Mouse (Mus musculus): ENCODE data around the gene Abca15. TPM values are rescaled to one million over a fixed set of nuclear protein-coding genes. Genes with fewer than 3 reads are reported as not detected.
"Not testable (repeated sequence)": the region's sequence is repeated elsewhere in the genome, so short reads cannot be mapped to it uniquely, and the experiment has no call there.

Gene Abca15
- polyA plus RNA-seq (2012; rRNA removed), result not detected in 2 replicates

- no peak within 1 kb of the TSS for H3K4me3 ChIP-seq (ENCODE audit: control insufficient read depth, insufficient read depth, low read length)
- no peaks in the 10 kb centered on the region for H3K36me3 ChIP-seq (ENCODE audit: control insufficient read depth, insufficient read depth, low read length)
- DNase-seq, result no peak
- no peaks in the 10 kb centered on the region for H3K27me3 ChIP-seq (ENCODE audit: control insufficient read depth, insufficient read depth, low read length)
- H3K4me1 ChIP-seq (replicated peaks; ENCODE audit: control insufficient read depth, insufficient read depth, low read length), result no peaks in the 10 kb centered on the region
- H3K27ac ChIP-seq (ENCODE audit: control insufficient read depth, insufficient read depth, low read length), result no peak within 1 kb of the TSS
- TF ChIP-seq POLR2A (IDR thresholded peaks at IDR 0.05; ENCODE audit: control insufficient read depth, extremely low read depth, insufficient read depth, low read length, poor library complexity), result no peak
- TF ChIP-seq CTCF (IDR thresholded peaks at IDR 0.05; ENCODE audit: borderline replicate concordance, control insufficient read depth, extremely low read depth, insufficient read depth, low read length, poor library complexity), result no peak
- WGBS, result 88% methylated on average over 22 of the region's 22 CpGs
Observed at GRCm38 (mm10) chr7:120328087-120328793, at the start of gene Abca15. Abca15 (plus strand) TSS chr7:120328670.

GRCm38 (mm10) chr7:120285286-120285685 lies 43.2 kb upstream of the Abca15 start:
- Histone ChIP-seq H3K36me3 (ENCODE audit: control insufficient read depth, insufficient read depth, low read length) (no peaks in the 10 kb centered on the region), H3K27me3 (ENCODE audit: control insufficient read depth, insufficient read depth, low read length) (no peaks in the 10 kb centered on the region), H3K27ac (ENCODE audit: control insufficient read depth, insufficient read depth, low read length) (no peak overlapping the region), H3K4me3 (ENCODE audit: control insufficient read depth, insufficient read depth, low read length) (no peak overlapping the region), H3K4me1 (replicated peaks; ENCODE audit: control insufficient read depth, insufficient read depth, low read length) (no peaks in the 10 kb centered on the region)
- DNase-seq, result no peak
- WGBS, result 78% methylated on average over 3 of the region's 3 CpGs
- TF ChIP-seq CTCF (IDR thresholded peaks at IDR 0.05; ENCODE audit: borderline replicate concordance, control insufficient read depth, extremely low read depth, insufficient read depth, low read length, poor library complexity), result no peak
- no peak for TF ChIP-seq POLR2A (IDR thresholded peaks at IDR 0.05; ENCODE audit: control insufficient read depth, extremely low read depth, insufficient read depth, low read length, poor library complexity)

- DNase-seq, result no peak
- TF ChIP-seq POLR2A (IDR thresholded peaks at IDR 0.05; ENCODE audit: control insufficient read depth, extremely low read depth, insufficient read depth, low read length, poor library complexity) (no peak), CTCF (IDR thresholded peaks at IDR 0.05; ENCODE audit: borderline replicate concordance, control insufficient read depth, extremely low read depth, insufficient read depth, low read length, poor library complexity) (no peak)
- H3K4me3 ChIP-seq (ENCODE audit: control insufficient read depth, insufficient read depth, low read length), result no peak overlapping the region
- H3K27me3 ChIP-seq (ENCODE audit: control insufficient read depth, insufficient read depth, low read length), result no peaks in the 10 kb centered on the region
- H3K36me3 ChIP-seq (ENCODE audit: control insufficient read depth, insufficient read depth, low read length), result no peaks in the 10 kb centered on the region
- no peaks in the 10 kb centered on the region for H3K4me1 ChIP-seq (replicated peaks; ENCODE audit: control insufficient read depth, insufficient read depth, low read length)
- 84% methylated on average over 1 of the region's 1 CpGs for WGBS
- no peak overlapping the region for H3K27ac ChIP-seq (ENCODE audit: control insufficient read depth, insufficient read depth, low read length)
Observed at GRCm38 (mm10) chr7:120316086-120316485, 12.4 kb upstream of the Abca15 start.

GRCm38 (mm10) chr7:120322963-120323362 lies 5.5 kb upstream of the Abca15 start:
- H3K36me3 ChIP-seq (ENCODE audit: control insufficient read depth, insufficient read depth, low read length), result no peaks in the 10 kb centered on the region
- H3K27me3 ChIP-seq (ENCODE audit: control insufficient read depth, insufficient read depth, low read length), result no peaks in the 10 kb centered on the region
- no peak for TF ChIP-seq CTCF (IDR thresholded peaks at IDR 0.05; ENCODE audit: borderline replicate concordance, control insufficient read depth, extremely low read depth, insufficient read depth, low read length, poor library complexity)
- TF ChIP-seq POLR2A (IDR thresholded peaks at IDR 0.05; ENCODE audit: control insufficient read depth, extremely low read depth, insufficient read depth, low read length, poor library complexity), result no peak
- no peak overlapping the region for H3K27ac ChIP-seq (ENCODE audit: control insufficient read depth, insufficient read depth, low read length)
- H3K4me3 ChIP-seq (ENCODE audit: control insufficient read depth, insufficient read depth, low read length), result no peak overlapping the region
- DNase-seq, result no peak
- 35% methylated on average over 4 of the region's 4 CpGs for WGBS
- H3K4me1 ChIP-seq (replicated peaks; ENCODE audit: control insufficient read depth, insufficient read depth, low read length), result no peaks in the 10 kb centered on the region

- not testable (repeated sequence) for DNase-seq; H3K4me1 ChIP-seq (replicated peaks; ENCODE audit: control insufficient read depth, insufficient read depth, low read length); H3K36me3 ChIP-seq (ENCODE audit: control insufficient read depth, insufficient read depth, low read length); H3K27ac ChIP-seq (ENCODE audit: control insufficient read depth, insufficient read depth, low read length); H3K27me3 ChIP-seq (ENCODE audit: control insufficient read depth, insufficient read depth, low read length); H3K4me3 ChIP-seq (ENCODE audit: control insufficient read depth, insufficient read depth, low read length)
- WGBS, result 76% methylated on average over 2 of the region's 2 CpGs
Observed at GRCm38 (mm10) chr7:120325911-120326310, 2.6 kb upstream of the Abca15 start.

- no peak for DNase-seq
- no peak overlapping the region for H3K4me3 ChIP-seq (ENCODE audit: control insufficient read depth, insufficient read depth, low read length)
- H3K27me3 ChIP-seq (ENCODE audit: control insufficient read depth, insufficient read depth, low read length), result no peaks in the 10 kb centered on the region
- no peaks in the 10 kb centered on the region for H3K4me1 ChIP-seq (replicated peaks; ENCODE audit: control insufficient read depth, insufficient read depth, low read length)
- no peak overlapping the region for H3K27ac ChIP-seq (ENCODE audit: control insufficient read depth, insufficient read depth, low read length)
- no peak for TF ChIP-seq CTCF (IDR thresholded peaks at IDR 0.05; ENCODE audit: borderline replicate concordance, control insufficient read depth, extremely low read depth, insufficient read depth, low read length, poor library complexity)
- WGBS, result 31% methylated on average over 22 of the region's 22 CpGs
- H3K36me3 ChIP-seq (ENCODE audit: control insufficient read depth, insufficient read depth, low read length), result no peaks in the 10 kb centered on the region
Observed at GRCm38 (mm10) chr7:120327220-120328073, 1.0 kb upstream of the Abca15 start.
